Mouse (Mus musculus) mouse embryonic stem cell (cell line): ENCODE results near the gene Lypd5.

ENCODE experiments used
- in situ Hi-C, 2 experiments: fragments of 300-500 bp; cut with MboI; formaldehyde crosslinking; loops; 1 replicate in 1 of 2; 3 replicates in 1 of 2; pipeline ENCODE4 v1.14.3; 2019 to 2020; ENCODE audit warnings: low sequenced_read_pairs in 2 of 2, low pct_unique_long_range_greater_than_20kb in 1 of 2, mixed read lengths in 1 of 2; ENCODE audit not compliant: unreplicated experiment in 1 of 2

Gene Lypd5

DNA sequence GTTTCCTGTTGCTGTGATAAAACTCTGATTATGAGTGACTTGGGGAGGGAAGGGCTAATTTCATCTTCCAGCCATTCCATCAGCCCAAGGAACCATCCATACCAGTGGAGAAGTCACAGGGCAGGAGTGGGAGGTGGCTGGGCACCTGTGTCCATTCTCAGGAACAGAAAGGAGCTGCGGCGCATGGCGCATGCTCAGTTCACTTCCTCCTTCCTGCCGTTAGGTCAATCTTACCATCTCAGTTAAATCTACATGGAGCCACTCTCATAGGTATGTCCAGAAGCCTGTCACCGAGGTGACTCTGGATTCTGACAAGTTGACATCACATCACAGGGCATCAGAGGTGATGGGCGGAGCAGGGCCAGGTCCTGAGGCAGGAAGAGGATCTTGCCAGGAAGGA, 6.7 kb downstream of the Lypd5 start:
- in situ Hi-C loops, result no loop called here

GRCm38 (mm10) chr7:24356081-24356480, 7.1 kb downstream of the Lypd5 start:
- in situ Hi-C loops, result no loop called here

DNA sequence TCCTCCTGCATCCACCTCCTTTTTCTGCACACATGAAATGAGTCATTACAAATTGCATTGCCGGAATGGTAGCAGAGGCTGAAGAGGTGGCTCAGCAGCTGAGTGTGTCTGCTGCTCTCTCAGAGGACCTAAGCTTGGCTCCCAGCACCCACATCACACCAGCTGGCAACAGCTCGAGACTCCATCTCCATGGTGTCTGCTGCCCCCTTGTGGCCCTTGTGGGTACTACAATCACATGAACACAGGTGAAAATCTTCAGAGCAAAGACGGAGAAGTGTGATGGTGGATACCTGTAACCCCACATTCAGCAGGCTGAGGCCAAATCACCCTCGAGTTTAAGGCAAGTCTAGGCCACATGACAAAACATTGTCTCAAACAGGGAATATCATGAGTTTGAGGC, 8.9 kb downstream of the Lypd5 start:
- in situ Hi-C loops, result no loop called here

DNA sequence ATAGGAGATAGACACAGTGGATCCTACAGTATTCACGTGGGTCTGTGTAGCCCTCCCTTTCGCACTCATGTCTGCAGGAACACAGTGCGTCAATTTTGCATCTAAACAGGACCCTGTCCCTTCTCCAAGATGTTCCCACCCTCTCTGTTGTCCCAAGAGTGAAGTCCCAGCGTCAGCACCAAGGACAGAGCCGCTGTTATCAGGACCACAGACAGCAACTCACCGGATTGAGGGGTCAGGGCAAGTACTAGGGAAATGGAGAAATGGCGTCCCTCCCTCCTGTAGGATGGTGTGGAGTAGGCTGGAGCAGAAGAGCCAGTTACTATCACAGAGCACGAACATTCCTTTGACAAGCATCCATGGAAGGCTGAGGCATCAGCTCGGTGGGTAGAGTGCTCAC, 10.3 kb downstream of the Lypd5 start:
- in situ Hi-C loops, result no loop called here

GRCm38 (mm10) chr7:24361001-24361400, 12.0 kb downstream of the Lypd5 start:
- in situ Hi-C loops, result no loop called here

DNA sequence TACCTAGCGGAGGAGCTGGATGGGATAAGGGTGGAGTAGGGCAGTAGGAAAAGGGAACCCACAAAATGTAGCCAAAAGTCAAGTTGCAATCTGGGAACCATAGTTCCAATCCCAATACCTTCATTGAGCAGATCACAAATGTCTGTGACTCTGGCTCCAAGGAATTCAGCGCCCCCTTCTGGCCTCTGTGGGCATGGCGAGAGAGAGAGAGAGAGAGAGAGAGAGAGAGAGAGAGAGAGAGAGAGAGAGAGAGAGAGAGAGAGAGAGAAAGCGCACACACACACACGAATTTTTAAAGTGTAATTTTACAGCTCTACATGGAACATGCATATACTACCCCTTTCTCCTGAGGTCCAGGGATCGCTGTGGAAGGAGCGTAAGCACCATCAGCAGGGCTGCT, 14.2 kb downstream of the Lypd5 start:
- in situ Hi-C loops, result no loop called here

DNA sequence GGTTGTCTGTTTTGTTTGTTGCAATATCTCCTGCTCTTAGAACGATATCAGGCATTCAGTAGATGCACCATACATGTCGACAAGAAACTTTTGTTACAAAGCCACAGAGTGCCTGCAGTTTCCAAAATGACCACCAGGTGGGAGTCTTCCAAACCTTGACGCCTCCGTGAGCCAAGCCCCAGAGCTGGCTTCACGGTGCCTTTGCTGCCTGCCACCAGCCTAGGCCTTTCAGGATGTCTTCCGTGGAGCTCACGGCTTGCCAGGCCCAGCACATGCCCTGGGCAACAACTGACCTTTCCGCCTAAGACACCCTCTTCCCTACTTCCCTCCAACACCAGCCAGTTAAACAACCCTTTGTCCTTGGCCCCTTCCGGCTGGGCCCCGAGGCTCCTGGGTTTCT, 15.8 kb downstream of the Lypd5 start:
- in situ Hi-C loops, result no loop called here

- in situ Hi-C loops, result no loop called here
Measured at GRCm38 (mm10) chr7:24365258-24366014, 16.4 kb downstream of the Lypd5 start.

- in situ Hi-C loops, result no loop called here
Measured at GRCm38 (mm10) chr7:24366716-24367632, 18.0 kb downstream of the Lypd5 start.

GRCm38 (mm10) chr7:24368226-24368625, 19.2 kb downstream of the Lypd5 start:
- in situ Hi-C loops, result no loop called here

- in situ Hi-C loops, result no loop called here
Measured at GRCm38 (mm10) chr7:24368946-24369345, 19.9 kb downstream of the Lypd5 start.

DNA sequence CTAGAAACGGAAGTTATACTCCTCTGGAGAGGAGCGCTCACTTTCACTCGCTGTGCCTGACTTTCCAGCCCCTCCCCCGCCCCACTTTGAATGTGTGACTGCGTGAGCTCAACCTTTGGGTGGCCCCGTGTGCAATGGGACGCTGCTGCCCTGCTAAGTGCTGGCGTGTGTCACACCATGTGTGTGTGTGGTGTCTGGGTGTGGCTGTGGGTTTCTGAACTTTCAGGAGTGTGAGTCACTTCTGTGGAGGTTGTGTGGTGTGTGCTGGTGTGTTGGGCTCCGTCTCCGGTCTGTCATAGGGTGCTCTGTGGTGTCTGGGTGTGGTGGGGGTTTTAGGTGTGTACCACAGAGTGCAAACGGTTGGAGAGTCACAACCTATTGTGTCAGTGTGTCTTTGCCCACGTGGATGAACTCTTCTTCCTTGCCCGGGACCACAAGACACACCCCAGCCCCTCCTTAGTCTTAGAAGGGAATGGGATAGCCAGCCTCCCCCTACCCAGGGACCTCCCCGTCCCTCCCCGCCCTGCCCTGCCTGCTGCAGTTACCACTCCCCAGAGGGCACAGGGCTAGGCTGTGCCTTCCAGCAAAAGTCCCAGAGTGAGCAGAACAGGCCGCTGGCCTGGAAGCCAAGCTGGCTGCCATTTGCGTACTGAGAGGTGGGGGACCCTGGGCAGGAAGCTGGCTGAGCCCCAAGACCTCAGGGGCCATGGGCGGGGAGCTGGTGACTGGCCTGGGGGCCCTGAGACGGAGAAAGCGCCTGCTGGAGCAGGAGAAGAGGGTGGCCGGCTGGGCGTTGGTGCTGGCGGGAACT, 20.9 kb downstream of the Lypd5 start, which contains the start of gene Kcnn4:
TSS of gene Kcnn4 (plus strand) at position 533 of the 811 bp plus-strand sequence.
- in situ Hi-C loops, result no loop called here

DNA sequence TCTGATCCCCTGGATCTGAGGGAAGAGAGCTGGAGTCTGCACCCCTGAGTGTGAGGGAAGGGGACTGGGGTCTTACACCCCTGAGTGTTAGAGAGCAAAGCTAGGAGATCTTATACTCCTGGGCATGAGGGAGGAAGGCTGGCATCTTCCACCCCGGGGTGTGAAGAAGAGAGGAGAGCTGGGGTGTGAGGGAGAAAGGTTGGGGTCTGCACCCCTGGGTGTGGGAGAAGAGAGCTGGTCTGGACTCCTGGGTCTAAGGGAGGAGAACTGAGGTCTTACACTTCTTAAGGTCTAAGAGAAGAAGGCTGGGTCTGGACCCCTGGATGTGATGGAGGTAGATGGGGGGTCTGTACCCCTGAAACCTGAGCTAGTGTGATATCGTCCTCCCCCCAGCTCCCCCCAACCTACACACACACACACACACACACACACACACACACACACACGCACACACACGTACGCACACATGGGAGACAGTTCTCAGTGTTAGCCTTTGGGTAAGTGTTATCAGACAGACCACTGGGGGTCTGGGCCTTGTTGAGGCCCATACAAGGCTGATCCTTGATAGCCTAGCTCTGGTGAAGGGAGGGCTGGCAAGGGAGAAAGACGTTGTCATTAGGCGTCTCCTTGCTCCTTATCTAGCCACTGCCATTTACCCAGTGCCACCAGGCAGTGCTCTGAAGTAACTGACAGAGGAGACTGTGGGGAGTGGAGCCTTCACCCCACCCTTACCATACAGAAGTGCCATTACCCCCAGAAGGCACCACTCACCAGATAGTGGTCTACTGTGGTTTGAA, 22.2 kb downstream of the Lypd5 start:
- in situ Hi-C loops, result no loop called here

DNA sequence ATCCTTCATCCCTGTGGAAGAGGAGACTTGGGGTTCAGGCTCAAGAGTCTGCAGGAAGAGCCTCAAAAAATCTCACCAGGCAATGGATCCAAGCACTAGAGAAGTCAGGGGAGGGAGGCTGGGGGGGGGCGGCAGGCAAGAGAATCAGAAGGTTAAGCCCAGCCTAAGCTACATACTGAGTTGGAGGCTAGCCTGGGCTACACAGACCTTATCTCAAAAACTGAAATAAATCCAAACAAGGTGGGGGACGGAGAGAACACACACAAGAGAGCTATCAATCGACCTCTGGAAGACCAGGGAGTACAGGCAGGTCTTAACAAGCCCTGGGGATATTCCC, 22.8 kb downstream of the Lypd5 start:
- in situ Hi-C loops, result no loop called here

GRCm38 (mm10) chr7:24372300-24372699, 23.3 kb downstream of the Lypd5 start:
- in situ Hi-C loops, result no loop called here

- in situ Hi-C loops, result no loop called here
Measured at GRCm38 (mm10) chr7:24372786-24373185, 23.8 kb downstream of the Lypd5 start.

GRCm38 (mm10) chr7:24373538-24374379, 24.8 kb downstream of the Lypd5 start:
- in situ Hi-C loops, result no loop called here
